Mouse (Mus musculus): ENCODE data around the gene Pold3. TPM values are rescaled to one million over a fixed set of nuclear protein-coding genes. Genes with fewer than 3 reads are reported as not detected.
"Not testable (repeated sequence)": the region's sequence is repeated elsewhere in the genome, so short reads cannot be mapped to it uniquely, and the experiment has no call there.

Pold3 gene
- polyA plus RNA-seq, 1 experiment from 2014 or later = 58.4 TPM

DNA sequence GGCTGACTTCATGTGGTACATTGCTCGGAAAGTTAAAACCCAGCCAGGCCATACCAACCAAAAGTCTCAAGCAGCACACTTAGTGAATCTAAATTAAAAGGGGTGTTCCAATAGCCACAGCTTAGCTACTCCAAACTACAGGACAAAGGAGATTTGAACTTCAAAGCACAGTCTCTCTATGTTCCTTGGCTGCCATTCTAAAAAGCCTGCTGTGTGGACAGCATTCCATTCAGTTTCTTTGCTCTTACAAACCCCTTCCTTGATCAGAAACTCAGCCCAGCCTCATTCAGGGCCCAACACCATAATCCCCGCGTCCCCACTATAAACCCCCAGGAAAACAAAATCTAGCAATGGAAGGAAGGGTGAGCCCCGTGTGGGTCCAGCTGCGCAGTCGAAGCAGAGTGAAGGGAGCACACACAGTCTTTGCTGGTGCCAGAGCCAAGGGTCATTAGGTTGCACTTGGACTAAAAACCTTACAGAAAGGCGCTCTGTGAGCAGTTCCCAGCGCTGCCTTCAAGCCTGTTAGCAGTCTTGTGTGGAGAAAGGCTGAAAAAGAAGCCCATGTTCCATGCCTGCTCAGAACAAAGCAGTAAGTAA, 35.1 kb downstream of the Pold3 start:
- 30% methylated on average over 8 of the region's 8 CpGs for WGBS

DNA sequence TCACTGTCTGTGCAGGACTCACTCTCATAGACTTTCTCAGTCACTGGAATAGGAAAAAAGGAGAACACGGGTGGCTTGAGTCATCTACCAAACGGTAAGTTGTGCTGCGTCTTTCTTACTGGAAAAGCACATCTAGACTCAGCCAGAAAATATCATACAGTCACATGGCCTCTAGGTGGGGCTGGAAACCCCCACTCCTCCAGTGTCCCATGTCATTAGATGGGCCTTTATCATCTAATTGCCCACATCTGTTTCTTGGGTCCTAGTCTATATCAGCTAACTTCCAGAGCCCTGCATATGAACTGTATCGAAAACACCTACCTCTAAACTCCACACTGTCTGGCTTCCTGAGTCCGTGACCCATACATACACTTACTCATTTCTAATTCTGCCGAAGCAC, 37.6 kb downstream of the Pold3 start:
- H3K4me1 ChIP-seq (replicated peaks; ENCODE audit: control insufficient read depth, insufficient read depth, low read length) = no peaks in the 10 kb centered on the region
- H3K27me3 ChIP-seq (replicated peaks; ENCODE audit: control insufficient read depth, insufficient read depth, low read length) = no peaks in the 10 kb centered on the region
- H3K9ac ChIP-seq (replicated peaks; ENCODE audit: low read depth, low read length) = no peak overlapping the region
- no peaks in the 10 kb centered on the region for H3K9me3 ChIP-seq (ENCODE audit: control insufficient read depth, low read length)
- 82% methylated on average over 6 of the region's 6 CpGs for WGBS
- H3K36me3 ChIP-seq (ENCODE audit: control insufficient read depth, insufficient read depth) = peaks cover 19% of the 10 kb centered on the region
- no peak for ATAC-seq
- H3K27ac ChIP-seq (ENCODE audit: low read length) = no peak overlapping the region
- H3K4me2 ChIP-seq (ENCODE audit: low read length) = no peak overlapping the region
- no peak overlapping the region for H3K4me3 ChIP-seq (replicated peaks; ENCODE audit: low read length)

More for the DNA sequence above, 35.1 kb downstream of the Pold3 start:
- ATAC-seq = no peak
- Histone ChIP-seq H3K27ac (ENCODE audit: low read length) (no peak overlapping the region), H3K36me3 (ENCODE audit: control insufficient read depth, insufficient read depth) (peaks cover 28% of the 10 kb centered on the region), H3K4me1 (replicated peaks; ENCODE audit: control insufficient read depth, insufficient read depth, low read length) (no peaks in the 10 kb centered on the region), H3K4me2 (ENCODE audit: low read length) (no peak overlapping the region), H3K4me3 (replicated peaks; ENCODE audit: low read length) (no peak overlapping the region), H3K27me3 (replicated peaks; ENCODE audit: control insufficient read depth, insufficient read depth, low read length) (no peaks in the 10 kb centered on the region), H3K9ac (replicated peaks; ENCODE audit: low read depth, low read length) (no peak overlapping the region), H3K9me3 (ENCODE audit: control insufficient read depth, low read length) (no peaks in the 10 kb centered on the region)

DNA sequence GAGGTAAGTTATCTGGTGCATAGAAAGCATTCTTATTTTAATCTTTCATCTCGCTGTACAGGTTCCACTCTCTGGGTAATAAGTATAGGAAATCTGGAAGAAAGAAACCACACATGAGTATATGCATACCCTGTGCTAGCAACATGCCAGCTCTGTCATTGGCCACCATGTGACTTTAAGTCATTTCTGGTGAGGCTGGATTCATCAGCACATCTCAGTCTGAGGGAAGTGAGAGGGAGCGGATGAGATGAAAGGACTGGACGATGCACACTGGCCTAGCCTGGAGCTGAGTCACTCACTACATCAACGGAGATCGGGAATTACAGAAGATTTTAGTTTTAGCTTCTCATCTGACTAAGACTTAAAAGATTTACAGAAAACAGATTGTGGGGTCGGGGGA, 38.5 kb downstream of the Pold3 start:
- no peak for ATAC-seq
- Histone ChIP-seq H3K9me3 (ENCODE audit: control insufficient read depth, low read length) (no peaks in the 10 kb centered on the region), H3K4me3 (replicated peaks; ENCODE audit: low read length) (no peak overlapping the region), H3K4me1 (replicated peaks; ENCODE audit: control insufficient read depth, insufficient read depth, low read length) (no peaks in the 10 kb centered on the region), H3K27ac (ENCODE audit: low read length) (no peak overlapping the region), H3K4me2 (ENCODE audit: low read length) (no peak overlapping the region), H3K9ac (replicated peaks; ENCODE audit: low read depth, low read length) (no peak overlapping the region), H3K36me3 (ENCODE audit: control insufficient read depth, insufficient read depth) (peaks cover 19% of the 10 kb centered on the region), H3K27me3 (replicated peaks; ENCODE audit: control insufficient read depth, insufficient read depth, low read length) (no peaks in the 10 kb centered on the region)
- WGBS = 95% methylated on average over 6 of the region's 6 CpGs

DNA sequence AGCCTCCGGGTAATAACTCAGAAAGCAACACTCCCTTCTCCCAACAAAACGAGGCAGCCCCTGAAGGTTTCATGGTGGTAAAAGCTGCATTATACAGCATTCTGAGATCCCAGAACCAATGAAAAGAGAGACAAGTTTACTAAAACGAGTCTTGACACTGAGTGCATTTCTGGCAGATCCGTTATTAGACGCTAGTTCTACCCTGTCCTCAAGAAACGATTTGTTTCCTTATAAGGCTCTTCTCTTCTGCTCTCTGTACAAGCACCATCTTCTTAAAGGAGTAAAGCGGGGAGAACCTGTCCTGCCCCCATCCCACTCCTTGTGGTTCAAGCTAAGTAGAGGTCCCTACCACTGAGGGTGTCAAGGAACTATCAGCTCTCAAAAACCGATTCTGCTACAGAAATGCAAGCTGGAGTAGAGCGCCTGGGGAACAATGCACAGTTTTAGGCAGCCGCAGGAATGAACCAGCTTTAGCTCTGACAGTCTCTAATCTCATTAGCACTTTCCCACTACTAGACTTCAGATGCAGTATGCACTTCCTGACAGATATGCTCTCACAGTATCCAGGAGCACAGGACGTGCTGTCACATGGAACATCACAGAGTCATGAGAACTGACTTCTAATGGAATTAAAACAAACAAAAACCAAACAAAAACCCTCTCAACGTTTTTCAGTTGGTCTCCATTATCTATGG, 41.1 kb downstream of the Pold3 start:
- Histone ChIP-seq H3K4me3 (replicated peaks; ENCODE audit: low read length) (no peak overlapping the region), H3K4me2 (ENCODE audit: low read length) (no peak overlapping the region), H3K9me3 (ENCODE audit: control insufficient read depth, low read length) (no peaks in the 10 kb centered on the region), H3K9ac (replicated peaks; ENCODE audit: low read depth, low read length) (no peak overlapping the region), H3K27ac (ENCODE audit: low read length) (no peak overlapping the region), H3K36me3 (ENCODE audit: control insufficient read depth, insufficient read depth) (peaks cover 10% of the 10 kb centered on the region), H3K4me1 (replicated peaks; ENCODE audit: control insufficient read depth, insufficient read depth, low read length) (no peaks in the 10 kb centered on the region), H3K27me3 (replicated peaks; ENCODE audit: control insufficient read depth, insufficient read depth, low read length) (no peaks in the 10 kb centered on the region)
- WGBS = 57% methylated on average over 12 of the region's 12 CpGs
- ATAC-seq = no peak

DNA sequence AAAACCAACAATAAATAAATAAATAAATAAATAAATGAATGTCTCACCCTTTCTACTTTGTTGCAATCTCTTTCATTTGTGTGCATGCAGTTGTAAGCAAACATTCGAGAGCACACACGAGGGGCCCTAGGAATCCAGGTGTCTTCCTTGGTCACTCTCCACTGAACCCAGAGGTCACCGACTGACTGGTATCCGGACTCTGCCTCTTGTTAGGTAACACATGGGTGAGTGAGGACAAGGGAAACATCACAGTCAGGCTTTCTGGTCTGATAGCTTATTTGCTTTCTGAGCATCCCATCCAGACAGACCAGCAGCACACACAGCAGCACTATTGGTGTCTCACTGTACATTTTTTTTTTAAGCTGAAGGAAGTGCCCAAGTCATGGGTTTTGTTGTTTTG, 44.3 kb downstream of the Pold3 start:
- Histone ChIP-seq H3K36me3 (ENCODE audit: control insufficient read depth, insufficient read depth) (0 out of 2 replicates have a peak, but pooled peaks cover 3% of the 10 kb centered on the region), H3K27ac (ENCODE audit: low read length) (no peak overlapping the region), H3K9ac (replicated peaks; ENCODE audit: low read depth, low read length) (no peak overlapping the region), H3K4me1 (replicated peaks; ENCODE audit: control insufficient read depth, insufficient read depth, low read length) (no peaks in the 10 kb centered on the region), H3K27me3 (replicated peaks; ENCODE audit: control insufficient read depth, insufficient read depth, low read length) (no peaks in the 10 kb centered on the region), H3K4me3 (replicated peaks; ENCODE audit: low read length) (no peak overlapping the region), H3K9me3 (ENCODE audit: control insufficient read depth, low read length) (peaks cover 2% of the 10 kb centered on the region; the same call in 1 of the 2 replicates), H3K4me2 (ENCODE audit: low read length) (no peak overlapping the region)
- 93% methylated on average over 4 of the region's 4 CpGs for WGBS
- no peak for ATAC-seq

DNA sequence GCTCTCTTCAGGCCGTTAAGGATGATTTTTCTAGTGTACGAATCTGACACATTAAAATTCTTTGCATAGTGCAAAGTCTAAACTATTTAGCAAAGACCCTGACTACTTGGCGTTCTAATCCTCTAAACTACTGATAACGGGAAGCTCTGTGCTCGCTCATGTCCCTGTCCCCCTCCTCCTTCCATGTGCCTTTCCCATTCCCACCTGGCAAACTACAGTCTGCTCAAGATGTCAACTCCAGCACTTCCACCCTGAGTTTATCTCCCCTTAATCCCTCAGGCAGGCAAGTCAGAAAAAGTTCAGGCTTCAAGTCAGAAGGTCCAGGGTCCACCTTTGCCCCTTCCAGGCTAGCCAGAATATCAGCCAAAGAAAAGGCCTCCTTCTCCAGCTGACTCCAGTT, 45.1 kb downstream of the Pold3 start:
- no peak for ATAC-seq
- Histone ChIP-seq H3K4me3 (replicated peaks; ENCODE audit: low read length) (no peak overlapping the region), H3K36me3 (ENCODE audit: control insufficient read depth, insufficient read depth) (0 out of 2 replicates have a peak, but pooled peaks cover 3% of the 10 kb centered on the region), H3K4me2 (ENCODE audit: low read length) (no peak overlapping the region), H3K9ac (replicated peaks; ENCODE audit: low read depth, low read length) (no peak overlapping the region), H3K9me3 (ENCODE audit: control insufficient read depth, low read length) (peaks cover 2% of the 10 kb centered on the region; the same call in 1 of the 2 replicates), H3K27me3 (replicated peaks; ENCODE audit: control insufficient read depth, insufficient read depth, low read length) (no peaks in the 10 kb centered on the region), H3K4me1 (replicated peaks; ENCODE audit: control insufficient read depth, insufficient read depth, low read length) (no peaks in the 10 kb centered on the region), H3K27ac (ENCODE audit: low read length) (no peak overlapping the region)
- WGBS = 85% methylated on average over 5 of the region's 5 CpGs

DNA sequence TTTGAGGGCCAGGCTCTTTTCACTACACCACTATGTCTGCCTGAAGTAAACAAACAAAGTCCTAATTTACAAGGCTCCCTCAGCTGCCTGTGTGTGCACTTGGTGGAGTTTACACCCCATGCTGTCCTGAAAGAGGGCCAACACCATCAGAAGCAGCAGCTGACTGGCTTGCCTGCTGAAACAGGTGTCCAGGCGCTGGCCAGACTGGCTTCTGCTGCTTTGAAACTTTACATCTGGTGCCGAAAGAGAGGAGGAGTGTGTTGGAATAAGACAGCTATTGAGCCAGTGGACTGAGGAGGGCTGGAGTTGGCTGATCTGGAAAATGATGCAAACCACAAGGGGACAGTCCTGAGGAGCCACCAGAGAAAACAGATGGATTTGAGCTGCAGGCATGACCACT, 47.4 kb downstream of the Pold3 start:
- no peak overlapping the region for H3K9ac ChIP-seq (replicated peaks; ENCODE audit: low read depth, low read length)
- peaks cover 2% of the 10 kb centered on the region; the same call in 1 of the 2 replicates for H3K9me3 ChIP-seq (ENCODE audit: control insufficient read depth, low read length)
- WGBS = 86% methylated on average over 2 of the region's 2 CpGs
- no peak overlapping the region for H3K4me3 ChIP-seq (replicated peaks; ENCODE audit: low read length)
- no peaks in the 10 kb centered on the region for H3K4me1 ChIP-seq (replicated peaks; ENCODE audit: control insufficient read depth, insufficient read depth, low read length)
- ATAC-seq = no peak
- H3K27me3 ChIP-seq (replicated peaks; ENCODE audit: control insufficient read depth, insufficient read depth, low read length) = no peaks in the 10 kb centered on the region
- H3K27ac ChIP-seq (ENCODE audit: low read length) = no peak overlapping the region
- no peak overlapping the region for H3K4me2 ChIP-seq (ENCODE audit: low read length)
- no peaks in the 10 kb centered on the region for H3K36me3 ChIP-seq (ENCODE audit: control insufficient read depth, insufficient read depth)

DNA sequence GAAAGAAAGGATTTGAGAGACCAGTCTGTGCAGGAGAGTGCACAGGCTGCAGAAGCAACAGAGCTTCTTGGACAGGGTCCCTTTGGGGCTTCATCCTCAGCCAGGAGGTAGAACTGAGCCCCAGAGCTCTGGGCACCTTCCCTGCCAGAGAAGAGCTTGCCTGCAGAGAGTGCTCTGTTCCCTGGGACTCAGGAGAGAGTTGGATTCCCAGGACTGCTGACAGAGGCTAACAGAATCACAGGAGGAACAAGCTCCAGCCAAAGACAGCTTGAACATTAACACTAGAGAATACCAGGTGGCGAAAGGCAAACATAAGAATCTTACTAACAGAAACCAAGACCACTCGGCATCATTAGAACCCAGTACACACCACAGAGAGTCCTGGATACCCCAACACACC, 68.4 kb downstream of the Pold3 start:
- H3K27me3 ChIP-seq (replicated peaks; ENCODE audit: control insufficient read depth, insufficient read depth, low read length); H3K9ac ChIP-seq (replicated peaks; ENCODE audit: low read depth, low read length); ATAC-seq; H3K9me3 ChIP-seq (ENCODE audit: control insufficient read depth, low read length); H3K4me1 ChIP-seq (replicated peaks; ENCODE audit: control insufficient read depth, insufficient read depth, low read length); H3K36me3 ChIP-seq (ENCODE audit: control insufficient read depth, insufficient read depth); H3K4me2 ChIP-seq (ENCODE audit: low read length); H3K4me3 ChIP-seq (replicated peaks; ENCODE audit: low read length); H3K27ac ChIP-seq (ENCODE audit: low read length): not testable (repeated sequence)
- 87% methylated on average over 2 of the region's 2 CpGs for WGBS

DNA sequence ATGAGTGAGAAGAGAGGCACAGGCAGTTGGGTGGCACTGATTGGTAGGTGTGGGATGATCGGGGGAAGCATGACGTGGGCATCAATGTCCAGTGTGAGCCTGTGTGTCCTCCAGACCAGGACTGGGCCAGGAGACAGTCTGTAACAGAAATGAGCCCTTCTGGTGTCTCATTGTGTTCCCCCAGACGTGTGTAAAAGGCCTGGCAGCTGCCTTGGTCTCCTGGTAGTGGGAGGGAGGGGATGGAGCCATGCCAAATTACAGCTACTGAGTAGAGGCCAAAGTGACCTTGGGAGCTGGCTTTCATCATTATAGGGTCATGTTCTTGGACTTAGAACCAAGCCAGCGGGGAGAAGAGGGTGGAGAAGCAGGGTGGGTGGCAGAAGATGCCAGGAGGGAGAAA, 69.5 kb downstream of the Pold3 start:
- H3K27me3 ChIP-seq (replicated peaks; ENCODE audit: control insufficient read depth, insufficient read depth, low read length) = no peaks in the 10 kb centered on the region
- no peak overlapping the region for H3K9ac ChIP-seq (replicated peaks; ENCODE audit: low read depth, low read length)
- no peaks in the 10 kb centered on the region for H3K9me3 ChIP-seq (ENCODE audit: control insufficient read depth, low read length)
- 52% methylated on average over 4 of the region's 4 CpGs for WGBS
- ATAC-seq = no peak
- H3K4me1 ChIP-seq (replicated peaks; ENCODE audit: control insufficient read depth, insufficient read depth, low read length) = no peaks in the 10 kb centered on the region
- no peak overlapping the region for H3K4me3 ChIP-seq (replicated peaks; ENCODE audit: low read length)
- H3K4me2 ChIP-seq (ENCODE audit: low read length) = no peak overlapping the region
- no peaks in the 10 kb centered on the region for H3K36me3 ChIP-seq (ENCODE audit: control insufficient read depth, insufficient read depth)
- H3K27ac ChIP-seq (ENCODE audit: low read length) = no peak overlapping the region
